Mouse (Mus musculus): ENCODE measurements at regions not wholly inside any gene's neighbourhood (a gene's known extent, or its start where the extent isn't known, plus 50 kb on each side); places are given as distances from the start of the nearest gene placed in this dataset.

GRCm38 (mm10) chr16:55631637-55632036, 207.1 kb downstream of the Nfkbiz start:
- no peak for TF ChIP-seq CTCF (IDR thresholded peaks at IDR 0.05)
- no peak for TF ChIP-seq EP300 (IDR thresholded peaks at IDR 0.05)
